Mouse (Mus musculus) left cerebral cortex, postnatal 25 days (tissue): ENCODE results near the gene Skap2. TPM values are rescaled to one million over a fixed set of nuclear protein-coding genes. Genes with fewer than 3 reads are reported as not detected.

Experiments
- DNase-seq, 2 experiments: peaks; one replicate each; pipeline ENCODE4 v3.0.0; 2022; ENCODE audit warnings: low spot score in 2 of 2, mixed read lengths in 1 of 2
- intact Hi-C: fragments of 180-260 bp; cut with DNase I; formaldehyde crosslinking; loops from one replicate; pipeline ENCODE4 v1.15.1; 2025
- total RNA-seq, 2 experiments: library from RNA; stranded (reverse); gene quantifications; 2 replicates each; pipeline ENCODE4 v1.2.3; 2021

The Skap2 gene
- total RNA-seq, 2 experiments from 2014 or later = 9.1 to 10.8 TPM

GRCm38 (mm10) chr6:52006649-52007218, 5.6 kb downstream of the Skap2 start:
- intact Hi-C loops = loop anchor here (5.0 to 10.0 kb wide), 5 partner anchors 151 to 422 kb away; partner anchors contain the start of genes Gm28308, Hoxa1 and Hoxa3
- DNase-seq = no peak

GRCm38 (mm10) chr6:52005963-52006648, 6.2 kb downstream of the Skap2 start:
- peak; percentile 38 to 45 for DNase-seq
- intact Hi-C loops = loop anchor here (5.0 to 10.0 kb wide), 5 partner anchors 151 to 421 kb away; partner anchors contain the start of genes Gm28308, Hoxa1 and Hoxa3

GRCm38 (mm10) chr6:52005616-52005962, 6.8 kb downstream of the Skap2 start:
- intact Hi-C loops = loop anchor here (5.0 to 10.0 kb wide), 5 partner anchors 152 to 421 kb away; partner anchors contain the start of genes Gm28308, Hoxa1 and Hoxa3
- no peak for DNase-seq

GRCm38 (mm10) chr6:52004995-52005394, 7.4 kb downstream of the Skap2 start:
- intact Hi-C loops = loop anchor here (5.0 to 10.0 kb wide), 6 partner anchors 152 to 823 kb away; partner anchors contain the start of genes Gm28308, Hoxa1 and Hoxa3
- DNase-seq = no peak

- intact Hi-C loops = loop anchor here (5.0 to 10.0 kb wide), 2 partner anchors 418 to 820 kb away; no protein-coding TSS in a partner anchor
- peak; percentile 25 to 59 for DNase-seq
Measured at GRCm38 (mm10) chr6:52002676-52003075, 9.7 kb downstream of the Skap2 start.

GRCm38 (mm10) chr6:51999157-51999478, 13.2 kb downstream of the Skap2 start:
- no peak for DNase-seq
- intact Hi-C loops = no loop called here

GRCm38 (mm10) chr6:51998409-51999156, 13.8 kb downstream of the Skap2 start:
- intact Hi-C loops = no loop called here
- DNase-seq = no peak

- DNase-seq = no peak
- intact Hi-C loops = no loop called here
Measured at GRCm38 (mm10) chr6:51987999-51988398, 24.4 kb downstream of the Skap2 start.

GRCm38 (mm10) chr6:51977638-51978037, 34.7 kb downstream of the Skap2 start:
- no peak for DNase-seq
- intact Hi-C loops = no loop called here

- intact Hi-C loops = no loop called here
Measured at GRCm38 (mm10) chr6:51975751-51976150, 36.6 kb downstream of the Skap2 start.

GRCm38 (mm10) chr6:51958992-51959391, 53.4 kb downstream of the Skap2 start:
- DNase-seq = no peak
- intact Hi-C loops = no loop called here

More at GRCm38 (mm10) chr6:51975751-51976150, 36.6 kb downstream of the Skap2 start:
- DNase-seq = no peak

- intact Hi-C loops = no loop called here
- DNase-seq = no peak
Measured at GRCm38 (mm10) chr6:51956048-51956792, 56.1 kb downstream of the Skap2 start.

- DNase-seq = no peak
- intact Hi-C loops = no loop called here
Measured at GRCm38 (mm10) chr6:51947661-51948060, 64.7 kb downstream of the Skap2 start.

- no peak for DNase-seq
- intact Hi-C loops = no loop called here
Measured at GRCm38 (mm10) chr6:51944916-51945315, 67.4 kb downstream of the Skap2 start.

- peak in 1 of 2 experiments; percentile 2 for DNase-seq
- intact Hi-C loops = no loop called here
Measured at GRCm38 (mm10) chr6:51933998-51934397, 78.4 kb downstream of the Skap2 start.

- DNase-seq = no peak
- intact Hi-C loops = no loop called here
Measured at GRCm38 (mm10) chr6:51933034-51933611, 79.2 kb downstream of the Skap2 start.

GRCm38 (mm10) chr6:51927101-51927500, 85.2 kb downstream of the Skap2 start:
- DNase-seq = no peak
- intact Hi-C loops = no loop called here

- no peak for DNase-seq
- intact Hi-C loops = no loop called here
Measured at GRCm38 (mm10) chr6:51921831-51922230, 90.5 kb downstream of the Skap2 start.

GRCm38 (mm10) chr6:51908495-51908894, 103.9 kb downstream of the Skap2 start:
- intact Hi-C loops = no loop called here
- DNase-seq = no peak
